Mouse (Mus musculus): ENCODE measurements around the gene Numb. TPM values are rescaled to one million over a fixed set of nuclear protein-coding genes. Genes with fewer than 3 reads are reported as not detected.
"Not testable (repeated sequence)": the region's sequence is repeated elsewhere in the genome, so short reads cannot be mapped to it uniquely, and the experiment has no call there.

Numb gene
- polyA plus RNA-seq, 1 experiment from 2014 or later: 30.7 TPM

DNA sequence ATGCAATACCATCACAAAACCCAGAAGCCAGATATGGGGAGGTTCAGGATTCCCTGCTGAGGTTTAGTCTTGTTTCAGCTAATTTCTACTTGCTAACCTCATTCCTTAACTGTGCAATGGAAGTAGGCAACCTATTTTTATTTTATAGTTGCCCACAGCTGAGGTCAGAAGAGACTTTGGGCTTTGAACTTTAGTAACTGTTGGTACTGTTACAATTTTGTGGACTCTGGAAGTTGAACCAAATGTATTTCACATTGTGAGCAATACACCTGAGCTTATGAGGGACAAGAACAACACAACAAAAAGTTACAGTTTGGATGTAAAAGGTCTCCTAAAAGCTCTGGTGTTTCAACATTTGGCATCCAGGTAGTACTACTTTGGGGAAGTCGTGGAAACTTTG lies 6.9 kb downstream of the Numb start:
- Histone ChIP-seq H3K4me1 (ENCODE audit: control insufficient read depth, insufficient read depth, low read length) (no peaks in the 10 kb centered on the region), H3K36me3 (replicated peaks; ENCODE audit: control insufficient read depth, insufficient read depth, low read depth, low read length) (no peaks in the 10 kb centered on the region), H3K9ac (replicated peaks; ENCODE audit: low read length) (no peak overlapping the region), H3K27ac (replicated peaks; ENCODE audit: low read depth, low read length) (no peak overlapping the region), H3K9me3 (replicated peaks; ENCODE audit: control insufficient read depth, low read length) (no peaks in the 10 kb centered on the region), H3K4me3 (ENCODE audit: low read depth, low read length) (no peak overlapping the region), H3K27me3 (ENCODE audit: control insufficient read depth, insufficient read depth, low read length) (no peaks in the 10 kb centered on the region), H3K4me2 (ENCODE audit: low read depth, low read length) (no peak overlapping the region)
- ATAC-seq (replicated peaks; ENCODE audit: insufficient number of reproducible peaks, low FRiP score, low TSS enrichment, low read depth) (no peak), DNase-seq (ENCODE audit: low spot score) (no peak)
- WGBS: 84% methylated on average over 1 of the region's 1 CpGs

DNA sequence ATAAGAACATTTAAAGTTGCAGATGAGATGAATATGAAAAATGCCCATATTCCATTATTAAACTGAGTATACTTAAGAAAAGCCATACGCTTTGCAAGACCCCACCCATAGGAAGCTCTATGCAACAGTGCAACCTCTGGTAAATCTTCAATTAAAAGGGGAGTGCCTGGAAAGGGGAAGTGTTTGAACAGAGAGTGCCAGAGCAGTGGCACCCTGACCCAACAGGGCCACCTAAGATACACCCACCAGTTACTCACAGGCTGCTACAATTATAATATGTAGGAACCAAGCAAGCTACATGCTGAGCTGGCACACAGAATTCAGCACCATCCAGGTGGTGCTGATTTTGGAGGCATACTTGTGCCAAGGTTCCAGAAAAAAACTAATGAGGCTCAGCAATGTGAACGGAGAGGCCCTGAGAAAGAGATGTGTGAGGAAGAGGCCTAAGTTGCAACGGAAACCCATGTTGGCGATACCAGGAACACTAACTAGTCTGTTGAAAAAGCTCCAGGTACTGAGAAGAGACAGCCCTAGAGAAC lies 7.5 kb downstream of the Numb start:
- ATAC-seq (replicated peaks; ENCODE audit: insufficient number of reproducible peaks, low FRiP score, low TSS enrichment, low read depth): no peak
- no peak overlapping the region for H3K9ac ChIP-seq (replicated peaks; ENCODE audit: low read length)
- no peaks in the 10 kb centered on the region for H3K4me1 ChIP-seq (ENCODE audit: control insufficient read depth, insufficient read depth, low read length)
- H3K9me3 ChIP-seq (replicated peaks; ENCODE audit: control insufficient read depth, low read length): no peaks in the 10 kb centered on the region
- H3K4me2 ChIP-seq (ENCODE audit: low read depth, low read length): no peak overlapping the region
- H3K27me3 ChIP-seq (ENCODE audit: control insufficient read depth, insufficient read depth, low read length): no peaks in the 10 kb centered on the region
- no peak overlapping the region for H3K27ac ChIP-seq (replicated peaks; ENCODE audit: low read depth, low read length)
- DNase-seq (ENCODE audit: low spot score): no peak
- H3K36me3 ChIP-seq (replicated peaks; ENCODE audit: control insufficient read depth, insufficient read depth, low read depth, low read length): no peaks in the 10 kb centered on the region
- WGBS: 95% methylated on average over 4 of the region's 4 CpGs
- H3K4me3 ChIP-seq (ENCODE audit: low read depth, low read length): no peak overlapping the region

DNA sequence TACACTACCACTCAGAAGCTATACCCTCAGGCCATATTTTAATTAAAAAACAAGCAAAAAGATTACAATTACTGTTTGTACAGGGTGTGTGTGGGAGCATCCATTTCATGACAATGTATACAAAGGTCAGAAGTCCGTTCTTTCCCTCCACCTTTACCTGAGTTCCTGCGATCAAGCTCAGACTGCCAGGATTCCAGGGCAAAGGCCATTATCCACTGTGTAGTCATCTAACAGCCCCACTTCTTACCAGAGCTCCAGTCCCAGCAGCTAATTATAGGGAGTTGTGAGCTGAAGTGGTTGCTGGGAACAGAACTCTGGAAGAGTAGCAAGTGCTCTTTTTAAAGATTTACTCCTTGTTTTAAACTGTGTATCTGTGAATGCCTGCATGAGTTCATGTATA lies 11.3 kb downstream of the Numb start:
- no peak overlapping the region for H3K4me3 ChIP-seq (ENCODE audit: low read depth, low read length)
- 76% methylated on average over 2 of the region's 2 CpGs for WGBS
- no peak overlapping the region for H3K4me2 ChIP-seq (ENCODE audit: low read depth, low read length)
- DNase-seq (ENCODE audit: low spot score) (no peak), ATAC-seq (replicated peaks; ENCODE audit: insufficient number of reproducible peaks, low FRiP score, low TSS enrichment, low read depth) (no peak)
- no peaks in the 10 kb centered on the region for H3K36me3 ChIP-seq (replicated peaks; ENCODE audit: control insufficient read depth, insufficient read depth, low read depth, low read length)
- no peaks in the 10 kb centered on the region for H3K27me3 ChIP-seq (ENCODE audit: control insufficient read depth, insufficient read depth, low read length)
- no peaks in the 10 kb centered on the region for H3K9me3 ChIP-seq (replicated peaks; ENCODE audit: control insufficient read depth, low read length)
- no peaks in the 10 kb centered on the region for H3K4me1 ChIP-seq (ENCODE audit: control insufficient read depth, insufficient read depth, low read length)
- no peak overlapping the region for H3K9ac ChIP-seq (replicated peaks; ENCODE audit: low read length)
- H3K27ac ChIP-seq (replicated peaks; ENCODE audit: low read depth, low read length): no peak overlapping the region

DNA sequence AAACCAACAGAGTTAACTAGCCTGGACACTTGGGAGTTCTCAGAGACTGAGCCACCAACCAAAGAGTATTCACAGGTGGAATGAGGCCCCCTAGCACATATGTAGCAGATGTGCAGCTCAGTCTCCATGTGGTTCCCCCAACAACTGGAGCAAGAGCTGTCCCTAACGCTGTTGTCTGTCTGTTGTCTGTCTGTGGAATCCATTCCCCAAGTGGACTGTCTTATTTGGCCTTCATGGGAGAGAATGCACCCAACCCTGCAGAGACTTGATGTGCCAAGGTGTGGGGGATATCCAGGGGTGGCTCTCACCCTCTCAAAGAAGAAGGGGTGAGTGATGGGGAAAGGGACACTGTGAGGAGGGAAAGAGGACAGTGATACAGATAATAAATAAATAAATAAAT lies 28.8 kb downstream of the Numb start:
- Histone ChIP-seq H3K9ac (replicated peaks; ENCODE audit: low read length) (no peak overlapping the region), H3K9me3 (replicated peaks; ENCODE audit: control insufficient read depth, low read length) (no peaks in the 10 kb centered on the region), H3K27ac (replicated peaks; ENCODE audit: low read depth, low read length) (no peak overlapping the region), H3K36me3 (replicated peaks; ENCODE audit: control insufficient read depth, insufficient read depth, low read depth, low read length) (no peaks in the 10 kb centered on the region), H3K4me1 (ENCODE audit: control insufficient read depth, insufficient read depth, low read length) (no peaks in the 10 kb centered on the region), H3K4me3 (ENCODE audit: low read depth, low read length) (no peak overlapping the region), H3K27me3 (ENCODE audit: control insufficient read depth, insufficient read depth, low read length) (no peaks in the 10 kb centered on the region), H3K4me2 (ENCODE audit: low read depth, low read length) (no peak overlapping the region)
- 96% methylated on average over 1 of the region's 1 CpGs for WGBS
- DNase-seq (ENCODE audit: low spot score) (no peak), ATAC-seq (replicated peaks; ENCODE audit: insufficient number of reproducible peaks, low FRiP score, low TSS enrichment, low read depth) (no peak)

DNA sequence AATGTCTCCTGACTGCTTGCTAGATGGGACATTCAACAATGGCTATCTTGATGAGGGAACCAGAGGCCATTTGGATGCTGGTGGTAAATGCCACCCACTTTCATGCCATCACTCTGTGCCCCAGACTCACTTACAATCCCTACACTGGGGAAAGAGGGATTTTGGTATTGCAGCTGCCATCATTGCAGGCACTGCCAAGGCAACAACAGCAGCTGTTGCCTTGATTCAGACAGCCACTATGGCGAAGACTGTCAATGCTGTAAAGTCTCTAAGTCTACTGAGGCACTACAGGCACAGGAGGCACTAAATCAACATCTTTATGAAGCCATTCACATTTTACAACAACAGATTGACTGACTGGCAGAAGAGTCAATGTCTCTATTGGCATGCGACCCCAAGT lies 30.5 kb downstream of the Numb start:
- H3K9me3 ChIP-seq (replicated peaks; ENCODE audit: control insufficient read depth, low read length): no peaks in the 10 kb centered on the region
- H3K9ac ChIP-seq (replicated peaks; ENCODE audit: low read length): no peak overlapping the region
- no peak for ATAC-seq (replicated peaks; ENCODE audit: insufficient number of reproducible peaks, low FRiP score, low TSS enrichment, low read depth)
- H3K4me2 ChIP-seq (ENCODE audit: low read depth, low read length): no peak overlapping the region
- H3K27ac ChIP-seq (replicated peaks; ENCODE audit: low read depth, low read length): no peak overlapping the region
- 96% methylated on average over 2 of the region's 2 CpGs for WGBS
- no peak for DNase-seq (ENCODE audit: low spot score)
- H3K27me3 ChIP-seq (ENCODE audit: control insufficient read depth, insufficient read depth, low read length): no peaks in the 10 kb centered on the region
- no peaks in the 10 kb centered on the region for H3K4me1 ChIP-seq (ENCODE audit: control insufficient read depth, insufficient read depth, low read length)
- H3K4me3 ChIP-seq (ENCODE audit: low read depth, low read length): no peak overlapping the region
- H3K36me3 ChIP-seq (replicated peaks; ENCODE audit: control insufficient read depth, insufficient read depth, low read depth, low read length): no peaks in the 10 kb centered on the region

DNA sequence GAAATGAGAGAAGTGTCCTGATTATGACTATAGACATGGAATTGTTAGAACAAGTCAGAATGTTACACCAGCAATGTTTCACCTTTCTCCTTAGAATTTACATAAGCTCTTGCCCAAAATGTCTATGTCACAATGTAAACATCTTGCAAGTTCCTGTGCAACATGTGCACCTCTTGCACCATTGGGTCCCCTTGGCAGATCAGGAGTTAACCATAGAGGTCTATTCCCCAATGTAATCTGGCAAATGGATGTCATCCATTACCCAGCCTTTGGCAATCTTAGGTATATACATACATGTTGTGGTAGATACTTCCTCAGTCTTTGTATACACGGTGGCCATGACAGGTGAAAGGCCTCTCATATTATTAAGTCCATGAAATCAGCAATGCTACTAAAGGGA lies 32.6 kb downstream of the Numb start:
- H3K36me3 ChIP-seq (replicated peaks; ENCODE audit: control insufficient read depth, insufficient read depth, low read depth, low read length): no peaks in the 10 kb centered on the region
- DNase-seq (ENCODE audit: low spot score): no peak
- no peak overlapping the region for H3K27ac ChIP-seq (replicated peaks; ENCODE audit: low read depth, low read length)
- H3K27me3 ChIP-seq (ENCODE audit: control insufficient read depth, insufficient read depth, low read length): no peaks in the 10 kb centered on the region
- H3K4me1 ChIP-seq (ENCODE audit: control insufficient read depth, insufficient read depth, low read length): no peaks in the 10 kb centered on the region
- no peak overlapping the region for H3K9ac ChIP-seq (replicated peaks; ENCODE audit: low read length)
- H3K4me3 ChIP-seq (ENCODE audit: low read depth, low read length): no peak overlapping the region
- no peaks in the 10 kb centered on the region for H3K9me3 ChIP-seq (replicated peaks; ENCODE audit: control insufficient read depth, low read length)
- no peak for ATAC-seq (replicated peaks; ENCODE audit: insufficient number of reproducible peaks, low FRiP score, low TSS enrichment, low read depth)
- WGBS: 97% methylated on average over 1 of the region's 1 CpGs
- H3K4me2 ChIP-seq (ENCODE audit: low read depth, low read length): no peak overlapping the region

DNA sequence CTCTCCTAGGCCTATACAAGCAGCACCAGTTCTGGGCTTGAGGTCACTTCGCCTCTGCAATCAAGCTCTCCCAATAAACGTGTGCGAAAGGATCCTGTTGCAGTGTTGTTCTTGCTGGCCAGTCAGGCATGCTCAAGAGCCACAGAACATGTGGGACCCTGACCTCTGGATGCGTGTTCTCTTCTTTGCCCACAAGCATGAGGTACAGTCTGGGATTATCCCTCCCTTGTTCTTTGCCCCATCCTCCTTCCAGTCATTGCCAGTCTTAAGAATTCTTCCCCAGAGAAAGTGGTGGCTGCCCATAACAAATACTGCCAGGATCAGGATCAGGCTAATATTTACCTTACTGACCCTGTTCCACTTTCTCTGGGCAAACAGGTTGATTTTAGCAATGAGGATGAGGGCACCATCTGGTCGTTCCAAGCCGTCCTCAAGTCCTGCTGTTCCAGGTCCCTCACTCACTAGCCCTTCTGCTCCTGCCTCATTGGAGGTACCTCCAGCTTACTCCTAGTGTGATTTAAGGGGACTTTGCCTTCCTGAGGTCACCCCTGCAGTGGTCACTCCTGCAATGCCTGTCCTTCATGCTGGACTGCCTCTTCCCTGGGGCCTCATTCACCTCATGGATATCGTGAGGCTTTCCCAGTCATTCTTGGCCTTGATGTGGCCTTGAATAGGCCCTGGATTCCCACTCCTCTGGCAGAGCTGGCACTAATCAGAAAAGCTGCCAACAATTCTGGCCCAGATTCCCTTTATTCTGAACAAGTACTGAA lies 36.0 kb downstream of the Numb start:
- WGBS: 93% methylated on average over 7 of the region's 7 CpGs
- Histone ChIP-seq H3K9me3 (replicated peaks; ENCODE audit: control insufficient read depth, low read length) (no peaks in the 10 kb centered on the region), H3K9ac (replicated peaks; ENCODE audit: low read length) (no peak overlapping the region), H3K27me3 (ENCODE audit: control insufficient read depth, insufficient read depth, low read length) (no peaks in the 10 kb centered on the region), H3K4me1 (ENCODE audit: control insufficient read depth, insufficient read depth, low read length) (no peaks in the 10 kb centered on the region), H3K36me3 (replicated peaks; ENCODE audit: control insufficient read depth, insufficient read depth, low read depth, low read length) (no peaks in the 10 kb centered on the region), H3K27ac (replicated peaks; ENCODE audit: low read depth, low read length) (no peak overlapping the region; the same call in 1 of the 2 replicates), H3K4me2 (ENCODE audit: low read depth, low read length) (no peak overlapping the region), H3K4me3 (ENCODE audit: low read depth, low read length) (no peak overlapping the region)
- DNase-seq (ENCODE audit: low spot score) (no peak), ATAC-seq (replicated peaks; ENCODE audit: insufficient number of reproducible peaks, low FRiP score, low TSS enrichment, low read depth) (no peak)

DNA sequence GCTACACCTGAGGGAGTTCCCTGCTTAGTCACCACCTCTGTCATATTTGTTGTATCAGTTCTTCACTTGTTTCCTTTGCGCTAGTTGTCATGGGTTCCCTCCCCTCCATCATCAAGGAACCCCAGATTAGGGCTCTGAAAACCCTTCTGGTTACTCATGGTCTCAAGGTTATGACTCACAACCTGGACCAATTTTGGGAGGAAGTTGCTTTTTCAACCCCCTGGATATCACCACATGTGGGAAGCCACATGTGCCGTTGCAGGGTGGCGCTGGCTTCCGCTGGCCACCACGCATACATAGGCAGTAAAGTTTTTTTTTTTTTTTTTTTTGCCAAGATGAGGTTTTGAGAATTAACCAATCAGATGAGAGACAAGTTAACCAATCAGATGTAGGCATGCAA lies 36.7 kb downstream of the Numb start:
- not testable (repeated sequence) for H3K27ac ChIP-seq (replicated peaks; ENCODE audit: low read depth, low read length); H3K36me3 ChIP-seq (replicated peaks; ENCODE audit: control insufficient read depth, insufficient read depth, low read depth, low read length); ATAC-seq (replicated peaks; ENCODE audit: insufficient number of reproducible peaks, low FRiP score, low TSS enrichment, low read depth); H3K9me3 ChIP-seq (replicated peaks; ENCODE audit: control insufficient read depth, low read length); H3K9ac ChIP-seq (replicated peaks; ENCODE audit: low read length); H3K27me3 ChIP-seq (ENCODE audit: control insufficient read depth, insufficient read depth, low read length); DNase-seq (ENCODE audit: low spot score); H3K4me1 ChIP-seq (ENCODE audit: control insufficient read depth, insufficient read depth, low read length); H3K4me2 ChIP-seq (ENCODE audit: low read depth, low read length); H3K4me3 ChIP-seq (ENCODE audit: low read depth, low read length)
- WGBS: 97% methylated on average over 5 of the region's 5 CpGs
